Mouse (Mus musculus): ENCODE data around the gene Kcnj6.

DNA sequence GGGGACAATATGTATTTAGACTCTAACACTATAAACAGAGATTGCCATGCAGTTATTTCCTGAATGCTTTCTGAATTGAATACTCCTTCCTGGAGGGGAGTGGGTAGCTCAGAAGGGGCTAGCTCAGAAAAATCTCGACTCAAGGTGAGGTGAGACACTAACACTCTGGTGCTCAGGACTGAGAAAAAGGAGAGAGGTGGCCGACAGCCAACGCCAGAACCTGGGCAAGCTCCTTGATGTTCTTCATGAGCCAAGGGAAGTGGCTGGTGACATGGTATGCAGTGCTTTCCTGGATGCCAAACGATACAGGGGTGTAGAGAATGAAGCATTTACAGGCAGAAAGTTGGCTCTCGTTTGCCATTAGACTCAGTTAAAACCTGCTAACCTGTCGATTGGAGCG, 48.3 kb downstream of the Kcnj6 start:
- TF ChIP-seq MYOD1 (IDR thresholded peaks at IDR 0.05; ENCODE audit: control insufficient read depth in 1 of 3, insufficient read length in 2 of 3, low read depth in 2 of 3) (no peak), CEBPB (IDR thresholded peaks at IDR 0.05; ENCODE audit: insufficient read depth, poor library complexity, severe bottlenecking) (no peak), MAX (IDR thresholded peaks at IDR 0.05; ENCODE audit: low read depth) (no peak), POLR2A (IDR thresholded peaks at IDR 0.05; ENCODE audit: insufficient read length, low read depth) (no peak), TCF12 (IDR thresholded peaks at IDR 0.05; ENCODE audit: insufficient read depth, poor library complexity, severe bottlenecking) (no peak), E2F4 (IDR thresholded peaks at IDR 0.05; ENCODE audit: insufficient read depth) (no peak), USF1 (IDR thresholded peaks at IDR 0.05; ENCODE audit: low read depth) (no peak)

All from myocyte (in vitro differentiated cells).